8 mouse cellular contexts compared by ENCODE assay signal in the genomic region with DNA sequence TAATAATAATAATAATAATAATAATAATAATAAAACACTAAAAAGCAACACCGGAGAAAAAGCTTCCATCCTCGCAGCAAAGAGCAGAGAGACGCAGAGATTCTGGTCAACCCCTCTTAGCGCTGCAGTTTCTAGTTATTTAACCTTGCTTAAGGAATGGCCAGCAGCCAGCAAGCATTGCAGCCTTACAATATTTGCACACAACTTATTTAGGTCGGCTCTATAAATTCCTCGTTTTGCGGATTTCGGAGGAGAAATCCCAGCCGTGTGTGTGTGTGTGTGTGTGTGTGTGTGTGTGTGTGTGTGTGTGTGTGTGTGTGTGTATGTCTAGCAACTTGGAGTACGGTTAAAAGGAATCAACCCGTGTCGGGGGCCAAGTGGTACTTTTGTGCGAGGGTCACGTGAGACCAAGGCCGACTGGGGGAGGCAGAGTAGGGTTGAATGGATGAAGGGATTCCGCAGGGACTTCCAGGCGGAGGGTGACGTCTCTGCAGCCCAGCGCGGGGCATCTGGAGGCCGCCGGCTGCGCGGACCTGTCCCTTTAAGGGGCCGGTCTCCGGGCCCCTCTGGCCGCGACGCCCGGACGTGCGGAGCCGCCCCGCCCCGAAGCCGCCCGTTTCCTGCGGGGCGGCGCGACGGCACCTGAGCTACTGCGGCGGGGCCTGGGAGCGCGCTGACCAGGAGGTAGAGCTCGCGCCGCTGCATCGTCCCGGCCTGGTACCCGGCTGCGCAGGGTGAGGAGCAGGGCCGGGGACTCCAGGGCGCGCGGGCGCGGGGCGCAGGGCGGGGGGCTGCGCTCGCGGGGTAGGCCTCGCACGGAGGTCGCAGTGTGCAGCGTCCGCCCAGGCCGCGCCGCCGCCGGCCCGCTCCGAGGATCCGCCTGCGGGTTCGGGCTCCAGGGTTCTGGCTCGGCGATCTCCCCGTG. TPM values are rescaled to one million over a fixed set of nuclear protein-coding genes. Genes with fewer than 3 reads are reported as not detected.
DNase-seq lines count a peak whose midpoint lies in the region; ATAC-seq lines count a peak whose summit lies in the region.

No protein-coding gene starts in this region.

- H3K9me3 ChIP-seq in hindbrain, embryonic 14.5 days (ENCODE audit: control insufficient read depth, low read length), result no peaks in the 10 kb centered on the region

- ATAC-seq in hindbrain, embryonic 14.5 days (ENCODE audit: low FRiP score), result peak; percentile 94

- H3K27me3 ChIP-seq in hindbrain, embryonic 14.5 days (ENCODE audit: control insufficient read depth, insufficient read depth, low read length), result no peaks in the 10 kb centered on the region

- H3K4me3 ChIP-seq in hindbrain, embryonic 14.5 days (replicated peaks; ENCODE audit: low read length), result peak overlapping the region; percentile 78

- WGBS in hindbrain, embryonic 14.5 days, result under 1% methylated on average over 76 of the region's 82 CpGs

- peak overlapping the region; percentile 93 for H3K9ac ChIP-seq in hindbrain, embryonic 14.5 days

- H3K4me2 ChIP-seq in hindbrain, embryonic 14.5 days (replicated peaks), result peak overlapping the region; percentile 55

- H3K36me3 ChIP-seq in hindbrain, embryonic 14.5 days (replicated peaks; ENCODE audit: control insufficient read depth, insufficient read depth), result no peaks in the 10 kb centered on the region

- H3K27ac ChIP-seq in hindbrain, embryonic 14.5 days, result peak overlapping the region; percentile 86

- peak; percentile 81 for DNase-seq in NIH3T3 (ENCODE audit: low read depth)
- peak; percentile 72 to 84 for DNase-seq in cerebellum, postnatal 14 days
- peak; percentile 65 to 71 for DNase-seq in frontal cortex, postnatal 25 days (ENCODE audit: low spot score in 2 of 2)
- peak; percentile 76 for DNase-seq in hindbrain, embryonic 14.5 days (ENCODE audit: low spot score)
- DNase-seq in left cerebral cortex, adult 11 months (ENCODE audit: low spot score), result peak; percentile 59
- peak; percentile 80 for DNase-seq in lung, postnatal 36 days
- DNase-seq in retina, postnatal 1 day, result peak; percentile 88
- peak; percentile 73 for DNase-seq in thymus, postnatal 4 days

- H3K4me1 ChIP-seq in hindbrain, embryonic 14.5 days (replicated peaks; ENCODE audit: control insufficient read depth, insufficient read depth, low read length), result peaks cover 18% of the 10 kb centered on the region

RNA-seq across cellular contexts. Expression of a gene that starts 0.7 kb away (rescaled TPM):
- 77.1 and 84.9 TPM in 2 replicates for polyA plus RNA-seq in hindbrain, embryonic 14.5 days (2014; fragmentation: Nextera tagmentation; extraction: Ambion mirVana)

Comparison
In these comparisons a context has a peak if more than half of its experiments do, and no peak if none do; other contexts are left out.
1. Peak in every context shown above with its lines: DNase-seq, ATAC-seq, H3K4me3 ChIP-seq and H3K27ac ChIP-seq.